Mouse (Mus musculus) intestine, embryonic 14.5 days (tissue): ENCODE measurements around the gene Lima1. TPM values are rescaled to one million over a fixed set of nuclear protein-coding genes. Genes with fewer than 3 reads are reported as not detected.

Experiments used
- ATAC-seq: fragments of 200-750 bp; cut with Nextera tagmentation; replicated peaks from 2 replicates; pipeline ENCODE4 v1.8.0; 2017; ENCODE audit warnings: low read depth, moderate number of reproducible peaks, moderate TSS enrichment, moderate library complexity; ENCODE audit not compliant: low FRiP score, low TSS enrichment
- DNase-seq: peaks from one replicate; pipeline ENCODE4 v3.0.0-alpha.2; 2018; ENCODE audit warnings: low spot score
- H3K27ac ChIP-seq: fragments of 300-500 bp; sonication (generic); 2 replicates; pipeline ENCODE4 v1.5.1; 2014; ENCODE audit warnings: low read depth, mild to moderate bottlenecking, control low read depth
- H3K27me3 ChIP-seq: fragments of 300-500 bp; sonication (generic); replicated peaks from 2 replicates; pipeline ENCODE4 v1.6.1; 2014; ENCODE audit warnings: low read length, control low read depth; ENCODE audit not compliant: control insufficient read depth, insufficient read depth
- H3K36me3 ChIP-seq: fragments of 300-500 bp; sonication (generic); 2 replicates; pipeline ENCODE4 v1.6.1; 2014; ENCODE audit warnings: low read length, control low read depth; ENCODE audit not compliant: control insufficient read depth, insufficient read depth
- H3K4me1 ChIP-seq: fragments of 300-500 bp; sonication (generic); replicated peaks from 2 replicates; pipeline ENCODE4 v1.6.1; 2014; ENCODE audit warnings: low read length, control low read depth, mixed read lengths; ENCODE audit not compliant: control insufficient read depth, insufficient read depth
- H3K4me2 ChIP-seq: fragments of 300-500 bp; sonication (generic); 2 replicates; pipeline ENCODE4 v1.6.1; 2014; ENCODE audit warnings: low read length
- H3K4me3 ChIP-seq: fragments of 300-500 bp; sonication (generic); 2 replicates; pipeline ENCODE4 v1.5.1; 2014; ENCODE audit warnings: low read depth, low read length, control low read depth, mixed read lengths
- H3K9ac ChIP-seq: fragments of 300-500 bp; sonication (generic); 2 replicates; pipeline ENCODE4 v1.6.1; 2014; ENCODE audit warnings: mild to moderate bottlenecking, low read length
- H3K9me3 ChIP-seq: fragments of 300-500 bp; sonication (generic); 2 replicates; pipeline ENCODE4 v1.6.1; 2016; ENCODE audit warnings: low read length, control low read depth; ENCODE audit not compliant: control insufficient read depth
- WGBS: fragments of 180-500 bp; shearing (Covaris S2); extraction: QIAGEN DNeasy Blood & Tissue Kit; methylation state at CpG from one replicate; pipeline ENCODE4 v1.1.7; 2014; 5-methylcytosine and 5-hydroxymethylcytosine counted together
- polyA plus RNA-seq: library from polyadenylated mRNA; unstranded; fragments of >200 nt; fragmentation: Nextera tagmentation; extraction: Ambion mirVana; gene quantifications from 2 replicates; pipeline ENCODE4 v1.2.1, GENCODE M21; 2014

The Lima1 gene
- polyA plus RNA-seq, 1 experiment from 2014 or later: 80.3 TPM

DNA sequence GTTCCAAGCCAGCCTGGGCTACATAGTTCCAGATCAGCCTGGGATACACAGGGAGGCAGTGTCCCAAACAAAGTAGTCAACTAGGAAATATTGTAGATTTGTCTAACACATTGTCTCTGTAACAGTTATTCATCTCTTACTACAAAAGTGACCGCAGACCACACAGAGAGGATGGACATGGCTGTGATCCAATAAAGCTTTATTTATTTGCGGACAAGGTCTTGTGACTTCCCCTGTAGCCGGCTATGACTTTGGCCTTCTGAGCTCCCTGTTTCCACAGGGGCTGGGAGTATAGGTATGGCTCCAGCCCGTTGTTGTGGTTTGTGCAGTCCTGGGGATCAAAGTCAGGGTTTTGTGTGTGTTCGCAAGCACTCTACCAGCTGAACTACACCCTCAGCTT, 3.3 kb upstream of the Lima1 start:
- Histone ChIP-seq H3K27me3 (no peaks in the 10 kb centered on the region), H3K4me2 (no peak overlapping the region), H3K4me1 (peaks cover 12% of the 10 kb centered on the region), H3K36me3 (no peaks in the 10 kb centered on the region), H3K9me3 (no peaks in the 10 kb centered on the region), H3K9ac (no peak overlapping the region), H3K4me3 (no peak overlapping the region), H3K27ac (no peak overlapping the region)
- 86% methylated on average over 5 of the region's 5 CpGs for WGBS
- ATAC-seq (no peak), DNase-seq (no peak)

DNA sequence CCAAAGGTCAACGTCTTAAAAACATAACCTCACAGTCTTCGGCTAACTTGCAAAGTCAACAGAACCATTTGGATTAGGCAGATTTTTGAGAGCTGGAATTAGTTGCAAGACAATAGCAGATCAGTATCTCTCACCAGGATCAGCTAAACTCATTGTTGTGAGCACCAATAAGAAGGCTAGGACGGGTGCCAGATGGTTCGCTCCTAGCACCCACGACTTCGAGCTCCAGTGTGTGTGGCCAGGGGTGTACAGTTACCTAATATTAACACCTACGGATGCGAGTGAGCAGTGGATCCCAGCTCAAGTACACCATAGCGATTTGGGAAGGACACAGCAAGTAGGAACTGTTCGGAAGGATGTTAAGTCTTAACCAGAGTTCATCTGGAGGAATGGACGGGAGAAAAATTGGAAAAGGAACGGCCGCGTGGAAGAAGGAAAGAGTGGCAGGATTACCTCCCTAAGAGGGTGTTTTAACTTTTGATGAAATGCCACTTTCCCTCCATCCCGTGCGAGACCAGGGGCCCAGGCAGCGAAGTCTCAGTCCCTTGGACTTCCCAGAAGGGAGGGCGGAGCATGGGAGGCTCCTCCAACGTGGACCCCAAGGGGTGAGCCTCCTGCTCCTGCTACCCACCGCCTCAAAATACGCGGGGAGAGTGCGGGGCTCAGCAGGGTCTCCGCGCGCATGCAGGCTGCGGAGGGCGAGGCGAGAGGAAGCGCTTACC, 483 bp downstream of the Lima1 start:
- peak overlapping the region; percentile 64 for H3K9ac ChIP-seq
- peak overlapping the region; percentile 77 for H3K4me3 ChIP-seq
- peaks cover 12% of the 10 kb centered on the region for H3K4me1 ChIP-seq
- H3K4me2 ChIP-seq: peak overlapping the region; percentile 91
- H3K9me3 ChIP-seq: no peaks in the 10 kb centered on the region
- DNase-seq (no peak), ATAC-seq (peak; percentile 80)
- WGBS: 4% methylated on average over 30 of the region's 30 CpGs
- peak overlapping the region; percentile 51; the same call in 1 of the 2 replicates for H3K27ac ChIP-seq
- no peaks in the 10 kb centered on the region for H3K36me3 ChIP-seq
- H3K27me3 ChIP-seq: no peaks in the 10 kb centered on the region

DNA sequence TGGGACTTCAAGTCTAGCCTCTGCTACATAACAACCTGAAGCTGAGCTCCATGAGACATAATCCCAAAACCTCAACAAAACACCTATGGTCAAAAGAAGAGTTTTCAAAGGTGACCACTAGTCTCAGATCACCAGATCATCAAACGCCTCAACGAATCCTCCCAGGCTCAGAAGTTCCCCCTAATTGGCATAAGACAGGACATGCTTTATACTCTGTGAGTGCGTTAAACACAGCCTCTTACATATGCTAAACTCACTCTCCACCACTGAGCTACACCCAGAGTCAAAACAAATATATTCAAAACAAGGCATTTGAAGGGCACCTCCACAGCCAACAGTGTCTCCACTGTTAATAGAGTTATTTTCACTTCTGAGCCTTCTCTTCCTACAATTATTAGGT, 2.7 kb downstream of the Lima1 start:
- peaks cover 12% of the 10 kb centered on the region for H3K4me1 ChIP-seq
- no peaks in the 10 kb centered on the region for H3K9me3 ChIP-seq
- ATAC-seq (no peak), DNase-seq (no peak)
- H3K4me2 ChIP-seq: peak overlapping the region; percentile 31
- H3K27ac ChIP-seq: no peak overlapping the region
- WGBS: 83% methylated on average over 3 of the region's 3 CpGs
- H3K9ac ChIP-seq: no peak overlapping the region
- peak overlapping the region; percentile 10; the same call in 1 of the 2 replicates for H3K4me3 ChIP-seq
- no peaks in the 10 kb centered on the region for H3K36me3 ChIP-seq
- no peaks in the 10 kb centered on the region for H3K27me3 ChIP-seq

DNA sequence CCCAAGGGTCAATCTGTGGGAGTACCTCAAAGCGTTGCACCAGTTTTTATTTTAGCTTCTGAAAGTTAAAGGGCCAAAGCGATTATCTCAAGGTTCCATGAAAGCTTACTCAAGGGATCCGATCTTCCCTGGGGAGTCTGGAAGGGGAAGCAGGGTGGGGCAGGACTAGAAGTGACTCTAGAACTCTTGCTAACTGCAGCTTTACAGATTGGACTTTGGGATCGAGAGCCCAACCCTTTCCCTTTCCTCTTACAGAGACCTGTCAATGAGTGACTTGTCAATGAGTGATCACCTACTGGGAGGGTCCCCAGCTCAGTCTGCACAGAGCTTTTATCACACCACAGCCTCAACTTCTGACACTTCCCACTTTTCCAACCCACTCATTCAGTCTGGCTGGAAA, 7.6 kb downstream of the Lima1 start:
- H3K4me2 ChIP-seq: no peak overlapping the region
- ATAC-seq (peak; percentile 47; the same call in 1 of the 2 replicates), DNase-seq (no peak)
- peaks cover 10% of the 10 kb centered on the region; the same call in 1 of the 2 replicates for H3K4me1 ChIP-seq
- H3K4me3 ChIP-seq: no peak overlapping the region
- H3K9me3 ChIP-seq: no peaks in the 10 kb centered on the region
- peak overlapping the region; percentile 76 for H3K27ac ChIP-seq
- no peaks in the 10 kb centered on the region for H3K36me3 ChIP-seq
- WGBS: 58% methylated on average over 4 of the region's 4 CpGs
- H3K27me3 ChIP-seq: no peaks in the 10 kb centered on the region
- H3K9ac ChIP-seq: no peak overlapping the region

DNA sequence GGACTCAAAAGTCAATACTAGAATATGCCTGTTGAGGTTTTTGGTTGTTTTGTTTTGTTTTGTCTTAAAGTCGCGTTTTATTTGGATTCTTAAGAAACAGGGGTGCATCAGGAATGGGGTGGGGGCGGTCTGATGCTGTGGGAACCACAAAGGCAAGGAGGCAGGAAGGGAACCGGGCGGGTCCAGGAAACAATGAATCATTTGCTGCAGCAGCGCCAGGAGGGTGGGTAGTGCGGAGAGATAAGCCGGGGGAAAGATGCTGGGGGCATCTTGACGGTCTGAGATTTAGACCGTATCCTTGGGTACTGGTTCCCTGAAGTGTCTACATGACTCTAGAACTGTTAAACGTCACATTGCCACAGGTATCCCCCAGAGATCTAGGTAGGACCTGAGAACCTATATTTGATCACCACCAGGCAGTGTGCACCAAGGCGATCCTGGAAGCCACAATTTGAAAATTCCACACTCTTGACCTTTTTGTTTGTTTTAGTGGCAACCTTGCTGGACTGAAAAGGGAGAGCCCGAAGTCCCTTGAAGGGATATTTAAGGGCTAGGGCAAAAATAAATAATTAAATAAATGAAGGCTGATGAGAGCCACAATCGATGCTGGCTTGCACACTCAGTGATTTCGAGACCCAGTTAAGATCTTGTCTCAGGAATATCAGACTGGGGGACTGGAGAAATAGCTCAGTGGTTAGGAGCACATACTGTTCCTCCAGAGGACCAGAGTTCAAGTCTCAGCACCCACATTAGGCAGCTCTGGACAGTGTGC, 8.6 kb downstream of the Lima1 start:
- Histone ChIP-seq H3K27ac (peak overlapping the region; percentile 76), H3K4me2 (peak overlapping the region; percentile 31)
- ATAC-seq: no peak

GRCm38 (mm10) chr15:99865942-99866341, 9.3 kb downstream of the Lima1 start:
- no peaks in the 10 kb centered on the region for H3K9me3 ChIP-seq
- H3K4me2 ChIP-seq: peak overlapping the region; percentile 31; the same call in 1 of the 2 replicates
- DNase-seq: no peak
- no peak overlapping the region for H3K9ac ChIP-seq
- peak overlapping the region; percentile 76 for H3K27ac ChIP-seq
- H3K36me3 ChIP-seq: no peaks in the 10 kb centered on the region
- no peak overlapping the region for H3K4me3 ChIP-seq
- H3K4me1 ChIP-seq: peaks cover 13% of the 10 kb centered on the region; the same call in 1 of the 2 replicates
- peak; percentile 25; the same call in 1 of the 2 replicates for ATAC-seq
- WGBS: 38% methylated on average over 5 of the region's 5 CpGs
- H3K27me3 ChIP-seq: no peaks in the 10 kb centered on the region

More for the DNA sequence above, 8.6 kb downstream of the Lima1 start:
- H3K9me3 ChIP-seq: no peaks in the 10 kb centered on the region
- H3K4me1 ChIP-seq: peaks cover 13% of the 10 kb centered on the region; the same call in 1 of the 2 replicates
- H3K9ac ChIP-seq: no peak overlapping the region
- 31% methylated on average over 15 of the region's 15 CpGs for WGBS
- no peaks in the 10 kb centered on the region for H3K27me3 ChIP-seq
- H3K36me3 ChIP-seq: no peaks in the 10 kb centered on the region
- no peak overlapping the region for H3K4me3 ChIP-seq
- DNase-seq: no peak

GRCm38 (mm10) chr15:99865494-99865941, 9.7 kb downstream of the Lima1 start:
- ATAC-seq: peak; percentile 53; the same call in 1 of the 2 replicates
- H3K4me2 ChIP-seq: no peak overlapping the region
- H3K36me3 ChIP-seq: no peaks in the 10 kb centered on the region
- no peaks in the 10 kb centered on the region for H3K27me3 ChIP-seq
- no peak for DNase-seq
- H3K9me3 ChIP-seq: no peaks in the 10 kb centered on the region
- 80% methylated on average over 20 of the region's 20 CpGs for WGBS
- H3K4me1 ChIP-seq: peaks cover 13% of the 10 kb centered on the region; the same call in 1 of the 2 replicates
- peak overlapping the region; percentile 76 for H3K27ac ChIP-seq
- H3K4me3 ChIP-seq: no peak overlapping the region
- H3K9ac ChIP-seq: no peak overlapping the region

DNA sequence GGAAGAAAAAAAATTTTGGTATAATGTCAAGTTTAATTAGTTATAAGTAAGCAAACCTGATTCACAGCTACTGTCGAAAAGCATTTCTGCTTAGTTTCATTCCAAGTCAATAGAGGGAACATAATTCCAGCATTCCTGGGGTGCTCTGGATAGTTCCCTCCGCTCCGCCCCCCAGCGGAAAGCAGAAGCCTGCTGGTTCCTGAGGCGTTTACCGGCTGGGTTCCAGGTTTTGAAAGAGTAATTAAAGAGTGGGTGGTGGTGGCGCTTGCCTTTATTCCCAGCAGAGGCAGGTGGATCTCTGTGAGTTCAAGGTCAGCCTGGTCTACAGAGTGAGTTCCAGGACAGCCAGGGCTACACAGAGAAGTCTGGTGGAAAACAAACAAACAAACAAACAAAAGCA, 10.2 kb downstream of the Lima1 start:
- H3K4me1 ChIP-seq: peaks cover 13% of the 10 kb centered on the region; the same call in 1 of the 2 replicates
- ATAC-seq (no peak), DNase-seq (no peak)
- no peak overlapping the region for H3K4me3 ChIP-seq
- peak overlapping the region; percentile 76 for H3K27ac ChIP-seq
- H3K9ac ChIP-seq: no peak overlapping the region
- H3K9me3 ChIP-seq: no peaks in the 10 kb centered on the region
- WGBS: 71% methylated on average over 7 of the region's 7 CpGs
- H3K36me3 ChIP-seq: no peaks in the 10 kb centered on the region
- H3K4me2 ChIP-seq: no peak overlapping the region
- no peaks in the 10 kb centered on the region for H3K27me3 ChIP-seq
